Mouse (Mus musculus): ENCODE results near the gene Pdlim5.

- TF ChIP-seq CTCF (IDR thresholded peaks at IDR 0.05; ENCODE audit: borderline replicate concordance, insufficient read depth, low read length) (no peak), POLR2A (IDR thresholded peaks at IDR 0.05; ENCODE audit: low read depth, low read length) (no peak)
Observed at GRCm38 (mm10) chr3:142348816-142349631, 46.5 kb downstream of the Pdlim5 start.

Data from embryonic fibroblast, embryonic 13.5 days (primary cell).